Mouse (Mus musculus) spleen, adult 2 months (tissue): ENCODE data around the gene Llgl1.

Source experiments
- CTCF ChIP-seq: fragments of 200-500 bp; IDR thresholded peaks from 2 replicates; pipeline ENCODE4 v1.5.1; 2011; ENCODE audit warnings: mild to moderate bottlenecking, inconsistent platforms; ENCODE audit not compliant: insufficient read depth, insufficient read length, insufficient replicate concordance; ENCODE audit errors: extremely low read depth
- POLR2A ChIP-seq: fragments of 200-500 bp; IDR thresholded peaks from 2 replicates; pipeline ENCODE4 v1.6.1; 2011; ENCODE audit warnings: low read depth, low read length, inconsistent platforms

DNA sequence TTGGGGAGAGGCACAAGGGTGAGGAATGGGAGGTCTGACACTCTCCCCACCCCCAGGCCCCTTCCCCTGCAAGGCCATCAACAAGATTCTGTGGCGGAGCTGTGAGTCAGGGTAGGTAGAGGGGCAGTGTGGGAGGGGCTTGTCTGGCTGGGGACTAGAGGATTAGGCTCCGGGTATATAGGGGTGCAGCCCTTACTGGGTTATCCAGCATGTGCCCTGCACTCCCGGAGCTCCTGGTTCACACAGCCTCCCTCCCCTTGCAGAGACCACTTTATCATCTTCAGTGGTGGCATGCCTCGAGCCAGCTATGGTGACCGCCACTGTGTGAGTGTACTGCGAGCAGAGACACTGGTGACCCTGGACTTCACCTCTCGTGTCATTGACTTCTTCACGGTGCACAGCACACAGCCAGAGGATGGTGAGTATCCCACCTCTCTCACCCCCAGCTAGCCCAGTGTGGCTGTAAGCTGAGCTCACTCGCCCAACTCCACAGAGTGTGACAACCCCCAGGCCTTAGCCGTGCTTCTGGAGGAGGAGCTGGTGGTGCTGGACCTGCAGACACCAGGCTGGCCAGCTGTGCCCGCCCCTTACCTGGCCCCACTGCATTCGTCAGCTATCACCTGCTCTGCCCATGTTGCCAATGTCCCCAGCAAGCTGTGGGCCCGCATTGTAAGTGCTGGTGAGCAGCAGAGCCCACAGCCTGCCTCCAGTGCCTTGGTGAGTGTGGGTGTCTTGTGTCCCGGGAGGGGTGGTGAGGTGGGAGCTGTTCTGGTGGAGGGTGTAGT, 7.4 kb downstream of the Llgl1 start:
- TF ChIP-seq CTCF: no peak
- TF ChIP-seq POLR2A: no peak
